Mouse (Mus musculus): ENCODE results near the gene B230219D22Rik.
"Not testable (repeated sequence)": the region's sequence is repeated elsewhere in the genome, so short reads cannot be mapped to it uniquely, and the experiment has no call there.

The B230219D22Rik gene

GRCm38 (mm10) chr13:55692535-55693242, at the start of gene B230219D22Rik:
TSS of gene B230219D22Rik (plus strand) at chr13:55693124.
- DNase-seq = peak; percentile 88

GRCm38 (mm10) chr13:55644525-55644924, 48.4 kb upstream of the B230219D22Rik start:
- no peak for DNase-seq

GRCm38 (mm10) chr13:55650098-55650497, 42.8 kb upstream of the B230219D22Rik start:
- no peak for DNase-seq

- no peak for DNase-seq
These were observed 41.9 kb upstream of the B230219D22Rik start for GRCm38 (mm10) chr13:55650980-55651379.

GRCm38 (mm10) chr13:55668550-55668949, 24.4 kb upstream of the B230219D22Rik start:
- peak; percentile 31 for DNase-seq

DNA sequence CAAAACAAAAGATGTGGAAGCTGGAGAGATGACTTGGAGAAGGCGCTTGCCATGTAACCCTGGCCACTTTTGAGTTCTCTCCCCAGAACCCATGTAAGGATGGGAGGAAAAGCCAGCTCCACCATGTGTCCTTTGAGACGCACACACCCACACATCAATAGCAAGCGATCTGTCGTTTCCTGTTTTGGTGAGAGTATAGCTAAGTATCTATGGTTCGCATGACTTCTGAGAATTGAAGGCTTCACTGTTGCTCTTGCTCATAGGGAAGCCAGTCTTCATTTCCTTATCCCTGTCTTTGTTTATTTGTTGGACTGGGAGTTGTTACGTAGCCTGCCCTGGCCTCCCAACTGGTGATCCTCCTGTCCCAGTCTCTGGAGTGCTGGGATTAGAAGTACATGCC, 20.2 kb upstream of the B230219D22Rik start:
- no peak for DNase-seq

GRCm38 (mm10) chr13:55677364-55677763, 15.6 kb upstream of the B230219D22Rik start:
- no peak for DNase-seq

- DNase-seq = peak; percentile 52
These were observed 10.7 kb upstream of the B230219D22Rik start for GRCm38 (mm10) chr13:55682201-55682600.

- no peak for DNase-seq
These were observed 9.3 kb upstream of the B230219D22Rik start for GRCm38 (mm10) chr13:55683581-55683980.

DNA sequence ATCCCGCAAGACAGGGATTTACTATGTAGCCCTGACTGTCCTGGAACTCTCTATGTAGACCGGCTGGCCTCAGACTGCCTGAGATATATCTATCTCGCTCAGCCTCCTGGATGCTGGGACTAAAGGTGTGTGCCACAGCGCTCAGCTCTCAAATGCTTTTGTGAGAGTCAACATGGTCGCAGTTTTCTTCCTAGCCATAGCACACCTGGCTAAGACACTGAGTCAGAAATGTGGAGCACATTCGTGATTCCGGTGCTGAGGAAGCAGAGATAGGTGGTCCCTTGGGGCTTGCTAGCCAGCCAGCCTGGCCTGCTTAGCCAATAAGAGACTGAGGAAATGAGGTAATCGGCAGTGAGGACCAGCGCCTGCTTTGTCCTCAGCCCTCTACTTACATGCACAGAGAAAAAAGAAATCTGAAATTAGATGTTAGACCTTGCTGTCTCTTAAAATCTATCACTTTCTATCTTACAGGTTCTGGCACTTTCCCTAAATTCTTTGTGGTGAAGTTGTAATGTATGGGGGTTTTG, 6.8 kb upstream of the B230219D22Rik start:
- no peak for DNase-seq

DNA sequence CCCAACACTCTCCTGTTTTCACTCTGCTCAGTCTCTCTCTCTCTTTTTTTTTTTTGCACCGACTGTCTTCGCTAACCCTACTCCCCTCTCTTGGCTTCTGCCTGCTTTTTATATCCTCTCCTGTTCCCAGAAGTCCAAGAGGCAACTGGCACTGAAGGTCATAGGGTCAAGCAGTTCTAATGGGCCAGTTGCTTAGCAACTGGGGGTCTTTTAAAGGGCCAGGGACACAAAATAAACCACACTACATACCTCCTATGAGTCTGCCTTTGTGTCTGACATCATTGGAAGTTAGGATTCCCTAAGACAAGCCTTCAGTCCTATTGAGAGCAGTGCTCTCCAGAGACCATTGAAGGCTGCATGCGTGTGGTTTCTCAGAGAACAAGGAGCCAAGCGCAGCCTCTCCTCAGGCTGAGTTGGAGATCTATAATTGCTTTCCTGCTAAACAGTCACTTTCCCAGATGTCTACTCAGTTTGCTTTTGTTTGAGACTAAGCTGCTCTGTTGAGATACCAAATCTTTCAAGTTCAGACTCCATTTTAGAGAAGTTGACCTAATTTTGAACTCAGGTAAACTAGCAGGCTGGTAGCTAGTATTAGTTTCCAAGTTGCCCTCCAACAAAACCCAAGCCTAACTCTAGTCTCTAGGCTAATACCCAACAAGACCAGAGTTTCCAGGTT, 4.9 kb upstream of the B230219D22Rik start:
- DNase-seq = no peak

GRCm38 (mm10) chr13:55693243-55693721, 358 bp downstream of the B230219D22Rik start:
- DNase-seq = no peak

- no peak for DNase-seq
These were observed 1.2 kb downstream of the B230219D22Rik start for GRCm38 (mm10) chr13:55694110-55694509.

DNA sequence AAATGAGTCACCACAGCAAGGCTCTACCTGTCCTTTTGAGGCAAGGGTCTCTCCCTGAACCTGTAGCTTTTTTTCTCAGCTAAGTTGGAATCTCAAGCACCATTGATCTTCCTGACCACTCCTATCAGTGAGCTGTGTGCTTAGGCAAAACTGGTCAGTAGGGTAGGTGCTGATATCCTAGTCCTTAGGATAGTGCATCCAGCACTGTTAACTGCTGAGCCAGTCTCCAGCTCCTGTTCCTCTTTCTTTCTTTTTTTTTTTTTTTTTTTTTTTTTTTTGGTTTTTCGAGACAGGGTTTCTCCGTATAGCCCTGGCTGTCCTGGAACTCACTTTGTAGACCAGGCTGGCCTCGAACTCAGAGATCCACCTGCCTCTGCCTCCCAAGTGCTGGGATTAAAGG, 3.1 kb downstream of the B230219D22Rik start:
- not testable (repeated sequence) for DNase-seq

DNA sequence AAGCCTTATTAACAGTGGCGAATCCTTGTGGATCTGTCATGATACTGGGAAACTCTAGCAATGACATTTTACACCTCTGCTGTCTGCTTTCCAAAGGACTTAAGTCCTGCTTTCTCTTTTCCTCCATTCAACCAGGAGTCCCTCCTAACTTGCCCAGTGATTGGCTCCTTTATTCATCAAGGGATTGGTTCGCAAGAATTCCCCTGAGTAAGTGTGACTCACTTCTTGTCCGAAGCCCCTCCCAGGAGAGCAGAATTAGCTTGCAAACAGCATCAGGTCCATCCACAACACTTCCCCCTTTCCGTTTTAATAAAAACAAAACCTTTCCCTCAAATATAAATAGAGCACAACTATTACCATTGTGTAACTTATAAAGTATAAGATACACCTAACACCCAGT, 11.4 kb downstream of the B230219D22Rik start:
- no peak for DNase-seq

- no peak for DNase-seq
These were observed 19.9 kb downstream of the B230219D22Rik start for GRCm38 (mm10) chr13:55712846-55713245.

DNA sequence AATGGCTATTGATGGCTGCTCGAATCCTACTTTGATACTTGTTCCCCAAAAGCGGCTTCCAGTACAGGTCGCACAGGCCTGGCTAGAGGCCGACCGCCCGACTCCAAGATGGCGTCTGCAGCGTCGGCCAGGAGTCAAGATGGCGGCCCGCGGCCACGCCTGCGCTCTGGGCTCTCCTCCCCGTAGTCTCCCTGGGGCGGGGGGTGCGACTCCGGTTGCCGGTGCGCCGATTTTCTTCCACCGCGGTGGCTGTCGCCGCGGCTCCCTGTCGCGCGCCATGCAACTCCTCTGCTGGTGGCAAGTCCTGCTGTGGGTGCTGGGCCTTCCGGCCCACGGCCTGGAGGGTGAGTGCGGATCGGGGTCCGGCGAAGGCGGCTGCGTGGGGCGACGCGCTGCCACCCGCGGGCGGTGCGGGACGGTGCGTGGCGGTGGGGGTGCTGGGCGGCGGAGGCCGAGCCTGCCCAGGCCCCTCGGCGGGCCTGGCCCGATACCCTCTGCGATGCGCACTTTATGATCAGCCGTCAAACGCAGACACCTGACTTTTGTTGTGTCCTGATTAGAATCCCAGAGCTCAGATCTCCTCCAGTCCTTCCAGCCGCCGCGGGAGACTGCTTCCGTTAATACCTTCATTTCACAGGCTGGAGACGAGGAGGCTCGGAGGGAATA, 21.7 kb downstream of the B230219D22Rik start, which contains the start of gene Txndc15:
TSS of gene Txndc15 (plus strand) at position 150 of the 666 bp plus-strand sequence.
- DNase-seq = peak; percentile 81

DNA sequence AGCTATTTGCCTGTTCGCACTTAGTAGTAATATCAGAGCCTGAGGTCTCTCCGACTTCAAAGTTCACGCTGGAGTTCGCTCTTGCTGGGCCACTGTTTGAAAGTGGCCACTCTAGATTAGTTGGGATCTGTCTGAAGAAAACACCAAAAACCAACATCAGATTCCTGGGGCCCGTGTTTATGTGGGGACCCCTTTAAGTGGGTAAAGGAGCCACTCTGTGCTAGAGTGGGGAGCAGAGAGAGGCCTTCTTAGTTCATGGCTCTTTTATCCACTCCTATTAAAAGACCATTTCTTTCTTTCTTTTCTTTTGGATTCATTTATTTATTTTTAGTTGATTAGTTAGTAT, 22.2 kb downstream of the B230219D22Rik start:
- peak; percentile 16 for DNase-seq

DNA sequence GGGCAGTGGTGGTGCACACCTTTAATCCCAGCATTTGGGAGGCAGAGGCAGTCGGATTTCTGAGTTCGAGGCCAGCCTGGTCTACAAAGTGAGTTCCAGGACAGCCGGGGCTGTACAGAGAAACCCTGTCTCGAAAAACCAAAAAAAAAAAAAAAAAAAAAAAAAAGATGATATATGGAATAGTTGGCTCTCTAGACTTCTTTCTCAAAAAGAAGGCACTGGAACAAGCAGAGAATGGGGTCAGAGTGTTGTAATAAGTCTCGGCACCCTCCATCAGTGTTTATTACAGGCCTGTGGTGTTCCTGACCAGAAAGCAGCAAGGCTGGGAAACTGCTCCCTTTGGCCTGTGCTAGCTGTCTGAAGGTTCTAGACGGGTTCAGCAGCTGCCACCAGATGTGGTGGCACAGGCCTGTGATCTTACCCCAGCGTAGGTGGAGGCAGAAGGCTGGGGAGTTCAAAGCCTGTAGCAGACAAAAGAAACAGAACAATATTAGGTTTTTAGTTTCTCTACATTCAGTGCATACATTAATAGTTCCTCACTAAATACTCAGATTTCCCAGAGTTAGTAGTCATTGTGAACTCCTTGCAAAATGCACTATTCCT, 23.1 kb downstream of the B230219D22Rik start:
- no peak for DNase-seq

GRCm38 (mm10) chr13:55721516-55721915, 28.6 kb downstream of the B230219D22Rik start:
- no peak for DNase-seq

DNA sequence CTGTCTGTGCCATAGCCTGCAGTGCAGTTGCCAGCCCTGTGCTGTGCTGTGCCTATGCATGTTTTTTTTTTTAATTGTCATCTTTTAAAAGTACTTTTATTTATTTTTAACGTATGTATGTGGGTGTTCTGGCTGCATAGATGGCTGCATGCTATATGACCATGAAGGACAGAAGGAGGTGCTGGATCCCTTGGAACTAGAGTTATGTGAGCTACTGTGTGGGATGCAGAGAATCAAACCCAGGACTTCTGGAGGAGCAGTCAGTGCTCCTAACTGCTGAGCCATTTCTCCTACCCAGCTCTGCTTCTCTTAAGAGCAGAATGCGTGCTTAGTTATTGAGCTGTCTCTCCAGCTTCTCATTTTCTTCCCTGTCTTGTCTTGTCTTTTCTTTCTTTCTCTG, 29.1 kb downstream of the B230219D22Rik start:
- no peak for DNase-seq

DNA sequence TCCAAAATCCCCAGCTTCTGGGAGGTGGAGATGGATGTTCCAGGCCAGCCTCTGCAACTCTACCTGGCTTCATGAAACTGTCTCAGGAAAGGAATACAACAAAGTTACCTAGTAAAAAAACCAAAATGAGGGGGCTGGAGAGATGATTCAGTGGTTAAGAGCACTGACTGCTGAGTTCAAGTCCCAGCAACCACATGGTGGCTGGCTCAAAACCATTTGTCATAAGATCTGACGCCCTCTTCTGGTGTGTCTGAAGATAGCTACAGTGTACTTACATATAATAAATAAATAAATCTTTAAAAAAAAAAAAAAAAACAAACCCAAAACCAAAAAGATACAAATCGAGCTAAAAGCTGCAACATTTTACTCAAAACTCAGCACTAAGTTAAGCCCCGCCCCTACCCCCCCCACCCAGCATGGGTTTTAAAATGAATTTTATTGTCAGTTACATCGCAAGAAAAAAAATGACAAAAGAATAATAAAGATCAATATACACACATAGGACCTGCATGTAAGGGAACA, 33.7 kb downstream of the B230219D22Rik start:
- DNase-seq = no peak

Measured in kidney, adult 11 months (tissue).